Mouse (Mus musculus): Measurements from ENCODE around the gene Entpd1. TPM values are rescaled to one million over a fixed set of nuclear protein-coding genes. Genes with fewer than 3 reads are reported as not detected.

Gene Entpd1
- polyA plus RNA-seq, 3 experiments from 2014 or later = 46.8 to 61.9 (median 50.3) TPM

GRCm38 (mm10) chr19:40675329-40675728 is 63.2 kb downstream of the Entpd1 start:
- no peak for ATAC-seq

GRCm38 (mm10) chr19:40678087-40678486 is 65.9 kb downstream of the Entpd1 start:
- no peak for ATAC-seq

- ATAC-seq = peak; percentile 47
Observed at GRCm38 (mm10) chr19:40678532-40679307, 66.6 kb downstream of the Entpd1 start.

GRCm38 (mm10) chr19:40679632-40680031 is 67.5 kb downstream of the Entpd1 start:
- ATAC-seq = peak; percentile 79

- ATAC-seq = peak; percentile 35
Observed at GRCm38 (mm10) chr19:40684124-40684523, 72.0 kb downstream of the Entpd1 start.

GRCm38 (mm10) chr19:40684566-40684965 is 72.4 kb downstream of the Entpd1 start:
- no peak for ATAC-seq

GRCm38 (mm10) chr19:40687291-40687927 is 75.2 kb downstream of the Entpd1 start:
- ATAC-seq = peak; percentile 42

- no peak for ATAC-seq
Observed at GRCm38 (mm10) chr19:40693201-40693600, 81.0 kb downstream of the Entpd1 start.

- ATAC-seq = no peak
Observed at GRCm38 (mm10) chr19:40696116-40696515, 84.0 kb downstream of the Entpd1 start.

GRCm38 (mm10) chr19:40698103-40698853 is 86.1 kb downstream of the Entpd1 start:
- ATAC-seq = no peak

GRCm38 (mm10) chr19:40699816-40700215 is 87.7 kb downstream of the Entpd1 start:
- no peak for ATAC-seq

- ATAC-seq = no peak
Observed at GRCm38 (mm10) chr19:40702406-40702805, 90.2 kb downstream of the Entpd1 start.

GRCm38 (mm10) chr19:40712889-40713628 is 100.9 kb downstream of the Entpd1 start:
- ATAC-seq = no peak

GRCm38 (mm10) chr19:40714700-40715099 is 102.5 kb downstream of the Entpd1 start:
- no peak for ATAC-seq

GRCm38 (mm10) chr19:40716981-40717380 is 104.8 kb downstream of the Entpd1 start:
- no peak for ATAC-seq

- ATAC-seq = no peak
Observed at GRCm38 (mm10) chr19:40719439-40720105, 107.4 kb downstream of the Entpd1 start.

- ATAC-seq = no peak
Observed at GRCm38 (mm10) chr19:40720381-40720780, 108.2 kb downstream of the Entpd1 start.

GRCm38 (mm10) chr19:40722137-40723038 is 110.2 kb downstream of the Entpd1 start:
- ATAC-seq = peak; percentile 88

GRCm38 (mm10) chr19:40723516-40723915 is 111.3 kb downstream of the Entpd1 start:
- no peak for ATAC-seq

- no peak for ATAC-seq
Observed at GRCm38 (mm10) chr19:40726148-40726547, 114.0 kb downstream of the Entpd1 start.

- ATAC-seq = no peak
Observed at GRCm38 (mm10) chr19:40726614-40727013, 114.4 kb downstream of the Entpd1 start.
